Mouse (Mus musculus): ENCODE data around the gene Supt3. TPM values are rescaled to one million over a fixed set of nuclear protein-coding genes. Genes with fewer than 3 reads are reported as not detected.

Gene Supt3
- polyA plus RNA-seq, 1 experiment from 2014 or later: 23.7 TPM

DNA sequence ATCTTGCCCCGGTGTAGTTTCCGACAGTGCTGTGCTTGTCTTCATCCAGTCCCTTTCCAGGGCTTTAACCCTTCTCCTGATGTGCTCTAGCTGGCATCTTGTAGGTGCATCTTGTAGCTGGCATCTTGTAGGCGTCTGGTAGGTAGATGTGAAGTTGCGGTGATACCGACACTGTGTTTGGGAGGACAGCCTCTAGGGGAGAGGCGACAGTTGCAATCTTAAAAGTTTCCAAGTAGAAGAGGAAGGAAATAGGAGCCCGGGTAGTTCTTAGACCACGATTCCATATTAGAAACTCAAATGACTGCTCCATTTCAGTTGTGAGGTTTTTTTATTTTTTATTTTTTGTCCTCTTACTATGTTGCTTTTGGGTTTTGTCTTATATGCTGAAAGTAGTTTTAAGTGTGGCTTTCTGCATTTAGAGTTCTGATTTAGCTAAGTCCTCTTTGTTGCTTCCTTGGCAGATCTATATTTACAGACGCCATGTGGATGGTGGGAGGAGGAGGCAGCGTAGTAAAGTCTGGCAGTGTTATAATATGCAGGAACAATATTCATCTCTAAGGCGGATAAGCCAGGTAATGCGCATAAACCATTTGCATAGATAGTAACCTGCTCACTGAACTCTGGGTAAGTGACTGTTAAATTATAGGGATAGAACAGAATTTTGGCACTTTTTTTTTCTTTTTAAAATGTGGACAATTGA lies 15.4 kb downstream of the Supt3 start:
- Histone ChIP-seq H3K4me1 (replicated peaks) (no peaks in the 10 kb centered on the region), H3K27me3 (ENCODE audit: insufficient read depth, poor library complexity, severe bottlenecking) (no peaks in the 10 kb centered on the region), H3K27ac (no peak overlapping the region), H3K9me3 (no peaks in the 10 kb centered on the region), H3K36me3 (peaks cover 8% of the 10 kb centered on the region), H3K4me3 (no peak overlapping the region)
- DNase-seq (ENCODE audit: low spot score): no peak
- 93% methylated on average over 12 of the region's 12 CpGs for WGBS

DNA sequence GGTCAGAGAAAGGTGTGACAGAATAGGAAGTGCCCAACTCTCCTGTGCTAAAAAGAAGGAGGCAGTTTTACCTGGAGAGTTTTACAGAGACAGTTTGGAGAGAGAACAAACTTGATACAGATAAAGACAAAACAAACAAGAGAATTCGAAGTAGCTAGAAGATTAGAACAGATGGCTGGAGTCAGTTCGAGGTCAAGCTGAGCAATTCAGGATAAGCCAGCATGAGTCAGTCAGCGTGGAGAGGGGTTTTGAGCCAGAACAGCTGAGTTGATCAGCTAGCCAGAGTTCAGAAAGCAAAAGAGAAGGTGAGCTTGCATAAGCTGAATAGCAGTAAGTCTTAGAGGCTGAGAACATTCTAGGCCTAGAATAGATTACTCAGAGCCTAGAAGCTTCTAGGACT lies 20.4 kb downstream of the Supt3 start:
- WGBS: 56% methylated on average over 3 of the region's 3 CpGs
- H3K4me1 ChIP-seq (replicated peaks): no peaks in the 10 kb centered on the region

DNA sequence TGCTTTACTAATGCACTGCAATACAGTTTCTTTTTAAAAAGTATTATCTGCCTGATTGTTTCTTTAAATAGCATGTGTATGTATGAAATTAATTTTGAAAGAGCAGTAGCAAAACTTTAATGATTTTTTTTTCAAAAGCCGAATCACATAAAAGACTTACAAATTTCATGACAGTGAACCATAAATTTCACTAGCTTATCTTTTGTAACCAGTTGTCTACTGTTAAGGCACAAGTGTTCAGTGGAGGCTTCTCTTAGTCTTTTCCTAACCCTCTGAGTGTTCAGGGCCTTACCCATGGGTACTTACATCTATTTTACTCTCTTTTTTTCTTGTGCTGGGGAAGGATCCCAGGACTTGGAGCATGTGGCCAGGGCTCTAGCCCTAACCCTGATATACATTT lies 30.1 kb downstream of the Supt3 start:
- H3K9me3 ChIP-seq: no peaks in the 10 kb centered on the region
- no peak overlapping the region for H3K27ac ChIP-seq
- no peak for DNase-seq (ENCODE audit: low spot score)
- H3K4me3 ChIP-seq: no peak overlapping the region
- H3K27me3 ChIP-seq (ENCODE audit: insufficient read depth, poor library complexity, severe bottlenecking): no peaks in the 10 kb centered on the region
- H3K4me1 ChIP-seq (replicated peaks): no peaks in the 10 kb centered on the region
- H3K36me3 ChIP-seq: no peaks in the 10 kb centered on the region
- 91% methylated on average over 1 of the region's 1 CpGs for WGBS

More for the DNA sequence above, 20.4 kb downstream of the Supt3 start:
- Histone ChIP-seq H3K36me3 (no peaks in the 10 kb centered on the region), H3K4me3 (no peak overlapping the region), H3K9me3 (no peaks in the 10 kb centered on the region), H3K27me3 (ENCODE audit: insufficient read depth, poor library complexity, severe bottlenecking) (no peaks in the 10 kb centered on the region), H3K27ac (no peak overlapping the region)
- no peak for DNase-seq (ENCODE audit: low spot score)

DNA sequence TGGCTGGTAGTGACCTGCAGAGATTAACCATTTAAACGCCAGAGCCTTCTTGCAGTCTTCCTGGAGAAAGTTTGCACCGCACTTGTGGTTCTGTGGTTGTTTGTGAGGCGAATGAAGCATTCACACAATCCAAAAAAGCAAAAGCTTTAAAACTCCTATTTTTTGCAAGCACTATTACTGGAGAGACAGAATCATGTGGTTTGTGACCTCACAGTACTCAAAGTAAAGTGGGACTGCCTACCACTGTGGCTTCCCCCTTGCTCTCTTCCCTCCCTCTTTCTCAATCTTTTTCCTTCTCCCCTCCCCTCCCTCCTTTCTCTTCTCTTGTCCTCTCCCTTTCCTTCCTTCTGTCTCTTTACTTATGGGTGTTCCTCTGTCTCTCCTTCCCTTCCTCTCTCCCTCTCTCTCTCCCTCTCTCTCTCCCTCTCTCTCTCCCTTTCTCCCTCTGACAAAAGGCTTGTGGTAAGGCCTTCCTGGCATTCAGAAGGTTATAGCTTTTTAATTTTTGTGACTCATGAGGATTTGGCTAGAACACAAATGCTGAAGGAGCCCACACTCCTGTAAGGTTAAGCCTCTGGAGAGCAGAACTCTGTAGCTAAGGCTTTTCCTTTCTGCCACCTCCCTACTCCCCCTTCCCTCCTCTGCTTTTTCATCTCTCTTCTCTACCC lies 37.7 kb downstream of the Supt3 start, which contains the start of gene Runx2:
Runx2 (minus strand) TSS at position 290 of the 668 bp plus-strand sequence.
- H3K9me3 ChIP-seq: no peaks in the 10 kb centered on the region
- H3K4me3 ChIP-seq: no peak within 1 kb of the TSS
- H3K27ac ChIP-seq: no peak within 1 kb of the TSS
- WGBS: 23% methylated on average over 3 of the region's 3 CpGs
- no peaks in the 10 kb centered on the region for H3K36me3 ChIP-seq
- no peaks in the 10 kb centered on the region for H3K27me3 ChIP-seq (ENCODE audit: insufficient read depth, poor library complexity, severe bottlenecking)
- peaks cover 8% of the 10 kb centered on the region for H3K4me1 ChIP-seq (replicated peaks)
- no peak for DNase-seq (ENCODE audit: low spot score)

DNA sequence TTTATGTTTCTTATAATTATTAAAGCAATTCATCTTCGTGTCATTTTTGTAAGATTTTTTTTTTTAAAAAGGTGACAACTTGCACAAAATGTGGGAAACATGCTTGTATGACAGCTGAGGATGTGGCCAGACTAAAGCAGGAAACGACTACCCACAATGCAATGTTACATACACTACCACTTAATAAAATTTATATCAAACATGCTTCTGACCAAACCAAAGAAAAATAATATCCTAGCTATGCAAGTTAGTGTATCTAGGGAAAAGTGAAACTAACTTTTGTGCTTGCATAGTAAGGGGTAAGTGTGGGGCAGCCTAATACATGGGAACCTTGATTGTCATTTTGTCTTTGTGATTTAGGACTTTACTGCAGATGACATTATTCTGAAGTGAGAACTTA lies 41.9 kb downstream of the Supt3 start:
- no peaks in the 10 kb centered on the region for H3K27me3 ChIP-seq (ENCODE audit: insufficient read depth, poor library complexity, severe bottlenecking)
- H3K4me3 ChIP-seq: no peak overlapping the region
- H3K4me1 ChIP-seq (replicated peaks): peaks cover 8% of the 10 kb centered on the region
- DNase-seq (ENCODE audit: low spot score): no peak
- no peak overlapping the region for H3K27ac ChIP-seq
- no peaks in the 10 kb centered on the region for H3K9me3 ChIP-seq
- 81% methylated on average over 2 of the region's 2 CpGs for WGBS
- no peaks in the 10 kb centered on the region for H3K36me3 ChIP-seq

DNA sequence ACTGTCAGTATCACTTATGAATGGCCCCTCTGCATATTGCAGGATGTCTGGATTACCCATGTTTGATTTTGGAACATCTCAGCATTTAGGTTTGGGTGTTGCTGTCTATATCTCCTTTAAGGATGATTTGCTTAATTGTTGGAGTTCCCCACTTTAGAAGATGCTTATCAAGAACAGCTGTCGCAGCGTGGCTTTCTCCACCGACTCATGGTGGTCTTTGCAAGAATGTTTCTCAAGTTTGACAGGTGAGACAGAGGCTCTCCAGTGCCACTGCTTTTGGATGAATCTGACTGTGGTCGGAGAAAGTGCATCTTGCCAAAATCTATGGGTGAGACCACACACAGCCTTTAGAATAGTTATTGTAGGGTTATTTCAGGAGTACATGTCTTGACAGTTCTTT lies 42.9 kb downstream of the Supt3 start:
- no peak overlapping the region for H3K4me3 ChIP-seq
- no peaks in the 10 kb centered on the region for H3K36me3 ChIP-seq
- no peaks in the 10 kb centered on the region for H3K9me3 ChIP-seq
- DNase-seq (ENCODE audit: low spot score): no peak
- H3K4me1 ChIP-seq (replicated peaks): peaks cover 5% of the 10 kb centered on the region
- H3K27ac ChIP-seq: no peak overlapping the region
- H3K27me3 ChIP-seq (ENCODE audit: insufficient read depth, poor library complexity, severe bottlenecking): no peaks in the 10 kb centered on the region
- WGBS: 79% methylated on average over 4 of the region's 4 CpGs

DNA sequence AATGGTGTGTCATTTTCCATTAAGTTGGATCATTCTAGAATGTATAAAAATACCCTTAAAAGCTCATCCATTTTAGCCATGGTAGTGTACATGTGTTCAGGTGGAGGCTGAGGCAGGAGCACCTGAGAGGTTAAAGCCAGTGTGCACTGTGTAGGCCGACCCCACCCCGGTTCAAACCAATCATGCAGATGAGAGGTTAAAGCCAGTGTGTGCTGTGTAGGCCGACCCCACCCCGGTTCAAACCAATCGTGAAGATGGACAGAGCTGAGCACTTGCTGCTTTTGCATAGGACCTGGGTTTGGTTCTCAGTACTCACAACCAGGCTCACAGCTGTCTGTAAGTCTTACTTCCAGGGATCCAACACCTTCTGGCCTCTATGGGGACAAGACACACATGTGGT lies 45.0 kb downstream of the Supt3 start:
- WGBS: 86% methylated on average over 5 of the region's 5 CpGs
- no peaks in the 10 kb centered on the region for H3K36me3 ChIP-seq
- no peaks in the 10 kb centered on the region for H3K4me1 ChIP-seq (replicated peaks)
- no peaks in the 10 kb centered on the region for H3K9me3 ChIP-seq
- H3K4me3 ChIP-seq: no peak overlapping the region
- DNase-seq (ENCODE audit: low spot score): no peak
- H3K27me3 ChIP-seq (ENCODE audit: insufficient read depth, poor library complexity, severe bottlenecking): no peaks in the 10 kb centered on the region
- H3K27ac ChIP-seq: no peak overlapping the region

DNA sequence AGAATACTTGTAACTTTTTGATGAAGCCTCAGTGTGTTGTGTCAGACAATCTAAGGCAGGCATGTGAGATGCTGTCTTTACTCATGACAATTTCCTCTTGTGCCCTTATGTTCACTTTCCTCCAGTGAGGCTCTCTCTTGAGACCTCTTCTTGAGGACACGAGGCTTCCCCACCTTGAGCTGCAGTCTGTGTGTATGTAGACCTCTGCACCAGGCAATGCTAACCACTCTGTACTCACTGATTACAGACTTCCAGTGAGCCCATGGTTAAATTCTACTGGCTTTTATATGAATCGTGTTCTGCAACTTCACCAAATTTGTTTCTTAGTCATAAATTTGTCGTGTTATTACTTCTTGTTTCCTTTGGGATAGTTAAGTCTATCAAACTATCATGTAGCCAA lies 50.2 kb downstream of the Supt3 start:
- Histone ChIP-seq H3K4me3 (no peak overlapping the region), H3K27ac (no peak overlapping the region), H3K9me3 (0 out of 2 replicates have a peak, but pooled peaks cover 4% of the 10 kb centered on the region), H3K27me3 (ENCODE audit: insufficient read depth, poor library complexity, severe bottlenecking) (no peaks in the 10 kb centered on the region), H3K36me3 (no peaks in the 10 kb centered on the region), H3K4me1 (replicated peaks) (no peaks in the 10 kb centered on the region)
- WGBS: 85% methylated on average over 3 of the region's 3 CpGs
- no peak for DNase-seq (ENCODE audit: low spot score)

DNA sequence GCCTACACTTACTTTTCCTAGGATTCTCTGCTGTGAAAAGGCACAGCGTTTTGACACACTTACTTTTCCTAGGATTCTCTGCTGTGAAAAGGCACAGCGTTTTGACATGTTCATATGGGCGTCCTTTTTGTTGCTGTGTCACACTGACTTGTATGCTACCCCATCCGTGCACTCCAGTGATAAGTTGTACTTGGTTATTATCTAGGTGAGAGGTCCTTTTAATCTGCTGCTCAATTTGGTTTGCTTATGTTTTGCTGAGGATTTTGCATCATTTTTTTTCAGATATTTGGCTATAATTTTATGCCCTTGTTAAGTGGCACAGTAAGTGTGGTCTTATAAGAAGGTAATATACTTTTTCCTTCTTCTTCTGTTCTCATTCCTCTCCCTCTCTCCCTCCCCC lies 51.0 kb downstream of the Supt3 start:
- H3K9me3 ChIP-seq: 0 out of 2 replicates have a peak, but pooled peaks cover 4% of the 10 kb centered on the region
- no peaks in the 10 kb centered on the region for H3K27me3 ChIP-seq (ENCODE audit: insufficient read depth, poor library complexity, severe bottlenecking)
- no peak overlapping the region for H3K4me3 ChIP-seq
- H3K4me1 ChIP-seq (replicated peaks): no peaks in the 10 kb centered on the region
- no peak for DNase-seq (ENCODE audit: low spot score)
- H3K36me3 ChIP-seq: no peaks in the 10 kb centered on the region
- no peak overlapping the region for H3K27ac ChIP-seq
- WGBS: 85% methylated on average over 4 of the region's 4 CpGs

DNA sequence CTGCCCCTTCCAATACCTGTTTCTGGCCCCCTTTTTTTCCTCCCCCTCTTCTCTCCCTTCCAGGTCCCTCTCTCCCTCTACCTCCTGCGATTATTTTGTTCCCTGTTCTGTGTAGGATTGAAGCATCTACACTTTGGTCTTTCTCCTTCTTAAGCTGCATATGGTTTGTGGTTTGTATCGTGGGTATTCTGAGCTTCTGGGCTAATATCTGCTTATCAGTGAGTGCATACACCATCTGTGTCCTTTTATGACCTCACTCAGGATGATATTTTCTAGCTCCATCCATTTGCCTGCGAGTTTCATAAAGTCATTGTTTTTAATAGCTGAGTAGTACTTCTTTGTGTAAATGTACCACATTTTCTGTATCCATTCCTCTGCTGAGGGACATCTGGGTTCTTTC lies 52.6 kb downstream of the Supt3 start:
- WGBS: 89% methylated on average over 3 of the region's 3 CpGs
- H3K36me3 ChIP-seq: no peaks in the 10 kb centered on the region
- no peaks in the 10 kb centered on the region for H3K4me1 ChIP-seq (replicated peaks)
- H3K27me3 ChIP-seq (ENCODE audit: insufficient read depth, poor library complexity, severe bottlenecking): no peaks in the 10 kb centered on the region
- H3K4me3 ChIP-seq: no peak overlapping the region
- H3K27ac ChIP-seq: no peak overlapping the region
- H3K9me3 ChIP-seq: 0 out of 2 replicates have a peak, but pooled peaks cover 4% of the 10 kb centered on the region
- DNase-seq (ENCODE audit: low spot score): no peak

DNA sequence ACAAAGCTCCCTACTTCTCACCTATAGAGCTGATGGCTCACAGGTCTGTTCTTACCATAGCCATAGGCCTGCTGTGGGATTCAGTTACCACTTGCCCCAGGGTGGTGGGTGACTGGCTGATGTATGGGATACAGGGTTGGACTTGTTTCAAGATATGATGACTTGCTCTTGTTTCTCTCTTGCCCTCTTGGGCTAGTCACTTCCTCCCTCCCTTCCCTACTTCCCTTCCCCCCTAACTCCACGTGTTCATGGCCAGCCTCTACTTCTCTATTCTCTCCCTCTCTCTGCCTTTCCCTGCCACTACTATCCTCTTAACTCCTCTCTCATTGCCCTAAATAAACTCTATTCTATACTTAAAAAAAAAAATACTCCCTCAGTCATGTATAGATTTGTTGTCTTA lies 54.2 kb downstream of the Supt3 start:
- Histone ChIP-seq H3K4me3 (no peak overlapping the region), H3K36me3 (no peaks in the 10 kb centered on the region), H3K27ac (no peak overlapping the region), H3K4me1 (replicated peaks) (no peaks in the 10 kb centered on the region), H3K27me3 (ENCODE audit: insufficient read depth, poor library complexity, severe bottlenecking) (no peaks in the 10 kb centered on the region), H3K9me3 (0 out of 2 replicates have a peak, but pooled peaks cover 4% of the 10 kb centered on the region)
- WGBS: 77% methylated on average over 1 of the region's 1 CpGs
- DNase-seq (ENCODE audit: low spot score): no peak

DNA sequence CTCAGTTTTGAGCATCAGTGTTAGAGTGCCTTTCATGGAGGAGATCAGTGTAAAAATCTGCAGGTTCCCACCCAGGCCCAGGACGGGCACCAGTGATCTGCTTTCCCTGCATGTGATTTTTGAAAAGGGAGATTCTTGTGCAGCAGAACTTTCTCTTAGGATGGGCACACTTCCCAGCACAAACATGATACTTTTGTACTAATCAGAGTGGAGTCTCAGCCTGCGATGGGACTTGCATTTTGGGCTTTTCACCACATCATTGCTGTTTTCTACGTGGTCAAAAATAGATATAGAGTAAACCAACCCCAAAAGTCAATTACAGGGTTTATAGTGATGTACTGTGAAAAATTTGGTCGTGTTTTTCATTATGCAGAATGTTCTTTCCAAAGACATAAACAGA lies 65.2 kb downstream of the Supt3 start:
- Histone ChIP-seq H3K27ac (no peak overlapping the region), H3K4me1 (replicated peaks) (0 out of 2 replicates have a peak, but pooled peaks cover 2% of the 10 kb centered on the region), H3K27me3 (ENCODE audit: insufficient read depth, poor library complexity, severe bottlenecking) (no peaks in the 10 kb centered on the region), H3K36me3 (no peaks in the 10 kb centered on the region), H3K4me3 (no peak overlapping the region), H3K9me3 (no peaks in the 10 kb centered on the region)
- DNase-seq (ENCODE audit: low spot score): no peak
- 85% methylated on average over 4 of the region's 4 CpGs for WGBS

DNA sequence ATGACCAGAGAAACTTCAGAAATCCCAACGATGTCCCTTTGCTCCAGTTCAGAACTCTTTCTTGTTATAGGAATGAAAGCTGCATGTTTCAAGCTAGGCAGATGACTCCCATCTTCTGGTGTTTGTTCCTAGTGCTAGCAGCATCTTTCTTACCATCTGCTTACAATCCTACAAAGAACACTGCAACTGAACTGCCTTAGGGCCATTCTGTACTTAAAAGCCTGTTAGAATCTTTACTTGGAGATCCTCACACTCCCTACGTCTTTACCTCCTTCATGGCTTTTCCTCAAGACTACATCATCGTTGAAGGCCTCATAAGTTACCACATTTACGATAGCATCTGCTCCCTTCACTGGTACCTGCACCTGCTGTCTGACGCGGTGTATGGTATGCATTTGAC lies 86.2 kb downstream of the Supt3 start:
- 95% methylated on average over 6 of the region's 6 CpGs for WGBS

More for the DNA sequence above, 86.2 kb downstream of the Supt3 start:
- no peaks in the 10 kb centered on the region for H3K36me3 ChIP-seq
- H3K9me3 ChIP-seq: no peaks in the 10 kb centered on the region
- H3K27me3 ChIP-seq (ENCODE audit: insufficient read depth, poor library complexity, severe bottlenecking): no peaks in the 10 kb centered on the region
- no peak overlapping the region for H3K4me3 ChIP-seq
- H3K27ac ChIP-seq: no peak overlapping the region
- no peaks in the 10 kb centered on the region for H3K4me1 ChIP-seq (replicated peaks)
- no peak for DNase-seq (ENCODE audit: low spot score)

Data from hindbrain, embryonic 10.5 days (tissue).